Mouse (Mus musculus): Measurements from ENCODE around the gene Fmo2. TPM values are rescaled to one million over a fixed set of nuclear protein-coding genes. Genes with fewer than 3 reads are reported as not detected.
A peak's percentile ranks its signal among the peaks of the same experiment; 100 is the strongest.

The Fmo2 gene
- polyA plus RNA-seq, 1 experiment from 2014 or later, result 24.7 TPM

DNA sequence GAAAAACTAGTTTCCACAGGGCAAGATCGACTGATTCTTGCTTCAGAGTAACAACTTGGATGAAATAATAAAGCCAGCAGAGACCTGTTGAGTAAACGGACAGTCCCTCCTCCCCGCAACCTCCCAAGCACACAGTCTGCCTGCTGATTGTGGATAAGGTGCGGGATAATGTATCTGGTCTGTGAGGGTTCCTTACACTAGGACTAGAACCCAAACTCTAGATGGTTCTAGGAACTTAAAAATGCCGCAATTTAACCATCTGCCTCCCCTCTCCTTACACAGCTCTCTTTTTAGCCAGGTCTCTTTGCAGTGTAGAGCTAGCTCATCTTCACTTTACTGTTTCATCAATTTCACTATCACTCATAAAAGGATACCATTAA lies 66.0 kb downstream of the Fmo2 start:
- WGBS, result 57% methylated on average over 5 of the region's 5 CpGs

DNA sequence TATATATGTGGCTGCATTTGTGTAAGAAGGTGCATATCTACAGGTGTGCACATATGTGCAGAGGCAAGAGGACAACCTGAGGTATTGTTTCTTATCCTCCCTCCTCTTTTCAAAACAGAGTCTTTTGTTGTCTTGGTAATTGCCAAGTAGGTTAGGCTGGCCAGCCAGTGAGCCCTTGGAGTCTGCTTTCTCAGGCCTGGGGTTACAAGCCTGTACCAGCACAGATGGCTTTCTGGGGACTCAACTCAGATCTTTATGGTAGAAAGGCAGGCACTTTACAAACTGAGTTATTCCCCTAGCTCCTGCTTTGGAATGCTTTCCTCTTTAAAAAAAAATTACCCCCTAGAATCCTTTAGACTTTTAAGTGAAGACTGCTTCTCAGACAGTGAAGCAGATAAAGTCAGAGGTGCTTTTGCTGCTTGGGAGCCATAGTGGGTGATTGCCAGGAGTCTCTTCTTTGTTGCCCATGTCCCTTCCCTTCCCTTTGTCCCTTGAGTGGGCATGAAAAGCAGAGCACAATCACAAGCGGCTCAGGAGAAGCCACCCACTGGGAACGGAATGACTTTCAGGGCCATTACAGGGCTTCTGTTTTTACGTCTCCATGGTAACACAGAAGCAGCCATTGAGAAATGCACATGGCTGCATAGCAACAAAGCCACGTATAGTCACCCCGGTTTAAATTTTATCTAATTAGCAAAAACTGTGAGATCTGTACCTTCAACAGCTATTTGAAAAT lies 66.5 kb downstream of the Fmo2 start:
- 17% methylated on average over 5 of the region's 5 CpGs for WGBS
- Histone ChIP-seq H3K4me2 (0 out of 2 replicates have a peak overlapping the region, but pooled peaks have one; percentile 16), H3K27ac (no peak overlapping the region), H3K9ac (no peak overlapping the region), H3K9me3 (no peaks in the 10 kb centered on the region; the same call in 1 of the 2 replicates), H3K36me3 (no peaks in the 10 kb centered on the region), H3K27me3 (no peaks in the 10 kb centered on the region), H3K4me3 (no peak overlapping the region), H3K4me1 (0 out of 2 replicates have a peak, but pooled peaks cover 7% of the 10 kb centered on the region)
- no peak; the same call in 1 of the 2 replicates for ATAC-seq (ENCODE audit: borderline replicate concordance, extremely low read depth, low FRiP score, low TSS enrichment)

More for the DNA sequence above, 66.0 kb downstream of the Fmo2 start:
- Histone ChIP-seq H3K4me2 (0 out of 2 replicates have a peak overlapping the region, but pooled peaks have one; percentile 16), H3K4me3 (no peak overlapping the region), H3K9ac (no peak overlapping the region), H3K27me3 (no peaks in the 10 kb centered on the region), H3K27ac (no peak overlapping the region), H3K36me3 (no peaks in the 10 kb centered on the region), H3K9me3 (no peaks in the 10 kb centered on the region; the same call in 1 of the 2 replicates), H3K4me1 (0 out of 2 replicates have a peak, but pooled peaks cover 7% of the 10 kb centered on the region)
- ATAC-seq (ENCODE audit: borderline replicate concordance, extremely low read depth, low FRiP score, low TSS enrichment), result no peak

Other genes starting within 250 kb of the Fmo2 start
- not detected in 2 replicates for gene Myocos, start 240.5 kb downstream of the Fmo2 start, polyA plus RNA-seq (2015; fragmentation: Nextera tagmentation; extraction: Ambion mirVana)
- gene Prrc2c, start 158.2 kb downstream of the Fmo2 start, polyA plus RNA-seq (2015; fragmentation: Nextera tagmentation; extraction: Ambion mirVana), result 136 and 140 TPM in 2 replicates
- 1.5 and 1.8 TPM in 2 replicates for gene Fmo4, start 84.8 kb downstream of the Fmo2 start, polyA plus RNA-seq (2015; fragmentation: Nextera tagmentation; extraction: Ambion mirVana)
- 15.1 and 17.1 TPM in 2 replicates for gene Fmo1, start 32.1 kb downstream of the Fmo2 start, polyA plus RNA-seq (2015; fragmentation: Nextera tagmentation; extraction: Ambion mirVana)
- not detected in 2 replicates for gene Fmo6, start 38.8 kb upstream of the Fmo2 start, polyA plus RNA-seq (2015; fragmentation: Nextera tagmentation; extraction: Ambion mirVana)
- gene Fmo3, start 85.8 kb upstream of the Fmo2 start, polyA plus RNA-seq (2015; fragmentation: Nextera tagmentation; extraction: Ambion mirVana), result not detected in 2 replicates
- gene Mroh9, start 186.9 kb upstream of the Fmo2 start, polyA plus RNA-seq (2015; fragmentation: Nextera tagmentation; extraction: Ambion mirVana), result not detected in 2 replicates